Mouse (Mus musculus) heart, postnatal 0 days (tissue): Measurements from ENCODE around the gene Lyrm1. TPM values are rescaled to one million over a fixed set of nuclear protein-coding genes. Genes with fewer than 3 reads are reported as not detected.

ENCODE experiments used
- ATAC-seq: fragments of 200-750 bp; cut with Nextera tagmentation; 2 replicates; pipeline ENCODE4 v1.8.0; 2017; ENCODE audit warnings: low read depth, moderate number of reproducible peaks, moderate library complexity; ENCODE audit not compliant: insufficient read depth
- DNase-seq: peaks from one replicate; pipeline ENCODE4 v3.0.0-alpha.2; 2016; ENCODE audit warnings: low spot score
- H3K27ac ChIP-seq: fragments of 300-500 bp; sonication (generic); 2 replicates; pipeline ENCODE4 v1.5.1; 2014; ENCODE audit warnings: low read depth, mild to moderate bottlenecking
- H3K27me3 ChIP-seq: fragments of 300-500 bp; sonication (generic); 2 replicates; pipeline ENCODE4 v1.6.1; 2014; ENCODE audit warnings: low read length, mixed read lengths; ENCODE audit not compliant: control insufficient read depth, insufficient read depth
- H3K36me3 ChIP-seq: fragments of 300-500 bp; sonication (generic); replicated peaks from 2 replicates; pipeline ENCODE4 v1.6.1; 2014; ENCODE audit warnings: low read length, mixed read lengths; ENCODE audit not compliant: control insufficient read depth, insufficient read depth
- H3K4me1 ChIP-seq: fragments of 300-500 bp; sonication (generic); 2 replicates; pipeline ENCODE4 v1.6.1; 2014; ENCODE audit warnings: antibody characterized with exemption; ENCODE audit not compliant: control insufficient read depth, insufficient read depth
- H3K4me2 ChIP-seq: fragments of 300-500 bp; sonication (generic); 2 replicates; pipeline ENCODE4 v1.6.1; 2014; ENCODE audit warnings: low read depth, mild to moderate bottlenecking, low read length, moderate library complexity
- H3K4me3 ChIP-seq: fragments of 300-500 bp; sonication (generic); 2 replicates; pipeline ENCODE4 v1.5.1; 2014; ENCODE audit warnings: low read depth, low read length
- H3K9ac ChIP-seq: fragments of 300-500 bp; sonication (generic); replicated peaks from 2 replicates; pipeline ENCODE4 v1.6.1; 2014; ENCODE audit warnings: low read depth, low read length, mixed read lengths
- H3K9me3 ChIP-seq: fragments of 300-500 bp; sonication (generic); replicated peaks from 2 replicates; pipeline ENCODE4 v1.6.1; 2016; ENCODE audit warnings: low read length; ENCODE audit not compliant: control insufficient read depth
- CTCF ChIP-seq: IDR thresholded peaks from 2 replicates; pipeline ENCODE4 v1.5.1; 2016; ENCODE audit warnings: antibody characterized with exemption, control low read depth, low read depth
- EP300 ChIP-seq: IDR thresholded peaks from 2 replicates; pipeline ENCODE4 v1.6.1; 2016; ENCODE audit warnings: antibody characterized with exemption, low read depth
- WGBS: fragments of 180-500 bp; shearing (Covaris S2); extraction: QIAGEN DNeasy Blood & Tissue Kit; methylation state at CpG from one replicate; pipeline ENCODE4 v1.1.7; 2014; 5-methylcytosine and 5-hydroxymethylcytosine counted together
- polyA plus RNA-seq: library from polyadenylated mRNA; unstranded; fragments of >200 nt; fragmentation: Nextera tagmentation; extraction: Ambion mirVana; gene quantifications from 2 replicates; pipeline ENCODE4 v1.2.1, GENCODE M21; 2015
- total RNA-seq: library from RNA; depleted of rRNA; stranded (reverse); fragments of >200 nt; gene quantifications from 2 replicates; pipeline ENCODE4 v1.2.3, GENCODE M21; 2014; ENCODE audit warnings: low replicate concordance

Gene Lyrm1
- total and polyA plus RNA-seq, 2 experiments from 2014 or later, result 8.4 to 11.9 TPM

DNA sequence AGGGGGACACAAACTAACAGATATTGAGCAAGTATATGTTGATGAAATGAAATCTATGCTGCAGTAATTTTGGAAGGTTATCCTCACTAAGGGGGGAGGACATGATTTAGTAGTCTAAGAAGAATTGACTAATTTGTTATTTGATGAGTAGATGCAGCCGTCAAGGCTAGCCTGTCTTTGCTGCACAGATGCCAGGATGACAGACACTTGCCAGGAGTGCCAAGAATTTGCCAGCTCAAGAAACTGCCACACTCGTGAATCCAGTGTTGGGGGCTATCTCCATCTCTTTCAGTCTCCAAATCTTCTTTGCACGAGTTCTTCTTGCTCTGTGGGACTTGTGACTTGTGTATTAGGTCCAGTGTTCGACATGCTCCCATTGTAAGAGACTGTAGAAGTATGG lies 63.4 kb downstream of the Lyrm1 start:
- no peaks in the 10 kb centered on the region for H3K36me3 ChIP-seq
- H3K9me3 ChIP-seq, result no peaks in the 10 kb centered on the region
- ATAC-seq, result no peak
- no peak overlapping the region for H3K4me2 ChIP-seq
- H3K27ac ChIP-seq, result no peak overlapping the region
- H3K4me3 ChIP-seq, result no peak overlapping the region
- 52% methylated on average over 4 of the region's 4 CpGs for WGBS
- H3K27me3 ChIP-seq, result no peaks in the 10 kb centered on the region
- no peak for DNase-seq
- no peak overlapping the region for H3K9ac ChIP-seq
- no peak for TF ChIP-seq EP300
- no peak for TF ChIP-seq CTCF
- no peaks in the 10 kb centered on the region; the same call in 1 of the 2 replicates for H3K4me1 ChIP-seq

DNA sequence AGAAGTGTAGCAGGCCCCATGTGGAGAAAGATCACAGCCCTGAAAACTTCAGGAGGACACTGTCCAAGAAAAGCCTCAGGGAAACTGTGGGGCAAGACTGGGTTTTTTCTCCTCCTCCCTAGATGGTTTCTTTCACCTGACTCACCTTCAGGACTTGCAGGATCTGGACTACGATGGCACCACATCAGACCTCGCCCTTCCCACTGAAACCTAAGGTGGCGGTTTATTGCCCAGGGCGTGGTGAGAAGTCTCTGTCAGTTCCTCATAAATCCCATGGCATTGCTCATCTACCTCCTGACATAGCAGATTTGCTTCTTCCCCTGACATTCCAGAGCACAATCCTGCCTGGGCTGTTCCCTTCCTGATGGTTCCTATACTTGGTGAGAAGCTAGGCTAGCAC lies 63.8 kb downstream of the Lyrm1 start:
- no peak overlapping the region for H3K9ac ChIP-seq
- H3K36me3 ChIP-seq, result no peaks in the 10 kb centered on the region
- ATAC-seq, result no peak
- no peak overlapping the region for H3K27ac ChIP-seq
- H3K9me3 ChIP-seq, result no peaks in the 10 kb centered on the region
- 90% methylated on average over 4 of the region's 4 CpGs for WGBS
- no peaks in the 10 kb centered on the region; the same call in 1 of the 2 replicates for H3K4me1 ChIP-seq
- no peaks in the 10 kb centered on the region for H3K27me3 ChIP-seq
- no peak for TF ChIP-seq EP300
- TF ChIP-seq CTCF, result no peak
- no peak overlapping the region for H3K4me3 ChIP-seq
- no peak for DNase-seq
- H3K4me2 ChIP-seq, result no peak overlapping the region

- no peak overlapping the region for H3K9ac ChIP-seq
- H3K27me3 ChIP-seq, result no peaks in the 10 kb centered on the region
- no peaks in the 10 kb centered on the region for H3K9me3 ChIP-seq
- no peak overlapping the region for H3K4me3 ChIP-seq
- H3K27ac ChIP-seq, result no peak overlapping the region
- no peak for ATAC-seq
- H3K36me3 ChIP-seq, result no peaks in the 10 kb centered on the region
- no peaks in the 10 kb centered on the region for H3K4me1 ChIP-seq
- no peak for DNase-seq
- no peak overlapping the region for H3K4me2 ChIP-seq
- TF ChIP-seq EP300 (no peak), CTCF (no peak)
- 72% methylated on average over 6 of the region's 6 CpGs for WGBS
These were observed 64.3 kb downstream of the Lyrm1 start for GRCm38 (mm10) chr7:119960006-119960405.

DNA sequence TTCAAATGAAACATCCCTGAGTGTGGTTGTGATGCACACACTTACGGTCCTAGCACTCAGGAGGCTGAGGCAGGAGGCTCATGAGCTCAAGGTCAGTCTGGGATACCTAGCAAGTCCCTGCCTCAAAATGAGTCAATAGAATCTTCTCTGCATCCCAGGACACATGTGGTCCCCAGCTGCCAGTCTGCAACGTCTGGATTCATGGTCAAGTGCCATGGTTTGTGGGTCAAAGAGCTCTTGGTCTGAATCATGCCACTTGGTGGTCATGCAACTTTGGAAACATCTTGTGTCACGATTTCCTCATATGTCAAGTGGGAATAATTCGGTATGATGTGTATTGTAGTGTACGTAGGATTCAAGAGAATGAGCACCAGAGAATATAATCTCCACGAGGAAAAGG lies 64.9 kb downstream of the Lyrm1 start:
- Histone ChIP-seq H3K9ac (no peak overlapping the region), H3K36me3 (no peaks in the 10 kb centered on the region), H3K4me1 (no peaks in the 10 kb centered on the region), H3K27ac (no peak overlapping the region), H3K4me3 (no peak overlapping the region), H3K4me2 (no peak overlapping the region), H3K9me3 (no peaks in the 10 kb centered on the region), H3K27me3 (no peaks in the 10 kb centered on the region)
- WGBS, result 79% methylated on average over 6 of the region's 6 CpGs
- ATAC-seq (no peak), DNase-seq (no peak)
- no peak for TF ChIP-seq CTCF
- no peak for TF ChIP-seq EP300

GRCm38 (mm10) chr7:119961107-119961506 lies 65.4 kb downstream of the Lyrm1 start:
- DNase-seq, result peak; percentile 79
- peak; percentile 71 for ATAC-seq
- Histone ChIP-seq H3K9me3 (no peaks in the 10 kb centered on the region), H3K4me1 (no peaks in the 10 kb centered on the region), H3K36me3 (no peaks in the 10 kb centered on the region), H3K4me2 (no peak overlapping the region), H3K27ac (no peak overlapping the region), H3K4me3 (no peak overlapping the region), H3K27me3 (no peaks in the 10 kb centered on the region), H3K9ac (no peak overlapping the region)
- TF ChIP-seq EP300 (peak; percentile 37; the same call in 1 of the 2 replicates), CTCF (no peak)
- WGBS, result 33% methylated on average over 2 of the region's 2 CpGs

- 76% methylated on average over 4 of the region's 4 CpGs for WGBS
- Histone ChIP-seq H3K4me3 (no peak overlapping the region), H3K9ac (no peak overlapping the region), H3K27me3 (no peaks in the 10 kb centered on the region), H3K4me2 (no peak overlapping the region), H3K4me1 (no peaks in the 10 kb centered on the region), H3K9me3 (no peaks in the 10 kb centered on the region), H3K27ac (no peak overlapping the region), H3K36me3 (no peaks in the 10 kb centered on the region)
- ATAC-seq (no peak), DNase-seq (no peak)
- TF ChIP-seq CTCF (no peak), EP300 (no peak)
These were observed 69.5 kb downstream of the Lyrm1 start for GRCm38 (mm10) chr7:119965205-119965604.
